Mouse (Mus musculus) neural tube, postnatal 0 days (tissue): ENCODE data around the gene Rnf145. TPM values are rescaled to one million over a fixed set of nuclear protein-coding genes. Genes with fewer than 3 reads are reported as not detected.

Experiments used
- microRNA-seq: library from miRNA; unstranded; fragments of <30 nt; microRNA quantifications from one replicate; pipeline ENCODE4, GENCODE M21; 2016
- polyA plus RNA-seq: library from polyadenylated mRNA; unstranded; fragments of >200 nt; fragmentation: Nextera tagmentation; extraction: Ambion mirVana; gene quantifications from 2 replicates; pipeline ENCODE4 v1.2.1, GENCODE M21; 2015

Gene Rnf145
- 100 and 101 TPM in 2 replicates for polyA plus RNA-seq

GRCm38 (mm10) chr11:44518281-44519095, at the start of gene Rnf145:
Gene Rnf145, plus strand, starts transcription at chr11:44518964.

DNA sequence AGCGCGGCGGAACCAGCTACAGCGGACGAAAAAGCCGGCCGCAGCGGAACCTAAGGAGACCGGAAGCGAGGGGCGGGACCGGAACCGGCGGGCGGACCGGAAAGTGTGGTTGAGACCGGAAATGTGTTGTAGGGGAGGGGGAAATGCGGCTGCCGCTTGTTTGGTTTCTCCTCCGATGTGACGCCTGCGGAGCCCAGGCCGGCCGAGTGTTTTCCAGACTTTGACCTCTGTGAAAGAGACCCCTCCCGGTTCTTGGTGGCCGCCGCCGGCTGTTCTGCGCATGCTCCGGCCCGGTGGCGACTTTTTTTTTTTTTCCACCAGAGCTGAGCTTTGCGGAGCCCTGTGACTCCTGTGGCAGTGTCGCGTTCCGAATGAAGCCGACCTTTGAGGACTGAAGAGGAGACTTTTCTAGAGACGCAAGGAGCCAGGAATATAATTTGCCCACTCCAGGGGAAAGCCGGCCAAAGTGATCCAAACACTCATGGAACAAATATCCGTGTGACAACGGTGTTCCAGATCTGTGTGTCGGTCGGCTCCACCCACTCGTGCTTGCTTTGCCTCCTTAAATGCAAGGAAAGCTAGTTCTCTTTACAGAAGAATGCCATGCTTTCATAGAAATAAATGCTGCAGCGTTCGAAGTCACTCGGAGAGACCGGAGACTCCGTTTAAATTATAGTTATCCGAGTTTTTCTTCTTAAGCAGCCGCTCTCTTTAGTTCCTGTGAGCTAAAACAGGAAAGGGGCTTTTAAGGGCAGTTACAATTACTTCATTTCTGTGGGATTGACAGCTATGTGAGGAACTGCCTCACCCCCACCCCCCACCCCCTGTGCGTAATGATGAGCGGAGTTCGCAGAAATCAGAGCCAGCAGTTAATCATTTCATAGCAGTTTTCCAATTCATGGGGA, 48.1 kb upstream of the Rnf145 start, which contains the start of gene Ublcp1:
Gene Ublcp1 (minus strand): TSS at position 67 of the 905 bp plus-strand sequence.

Small RNA genes within 50 kb of the gene (microRNA-seq; reads per million reads assigned to microRNA genes)
- not detected for gene Gm22121

Other genes with a start within 250 kb of the Rnf145 start
- gene Il12b, start 118.9 kb upstream of the Rnf145 start, polyA plus RNA-seq = 0.13 TPM in 1 of 2 replicates, not detected in the other
- gene Ublcp1, start 48.5 kb upstream of the Rnf145 start, polyA plus RNA-seq = 58.3 and 60.6 TPM in 2 replicates
- gene Ebf1, start 98.4 kb downstream of the Rnf145 start, polyA plus RNA-seq = 125 and 138 TPM in 2 replicates